Mouse (Mus musculus): ENCODE measurements around the gene Upk3a. TPM values are rescaled to one million over a fixed set of nuclear protein-coding genes. Genes with fewer than 3 reads are reported as not detected.

Gene Upk3a
- polyA plus RNA-seq, 1 experiment from 2014 or later: 1.1 TPM

GRCm38 (mm10) chr15:84995967-84996366 is 21.0 kb upstream of the Upk3a start:
- H3K9me3 ChIP-seq (replicated peaks; ENCODE audit: control insufficient read depth, low read length, poor library complexity, severe bottlenecking): no peaks in the 10 kb centered on the region
- WGBS: 22% methylated on average over 1 of the region's 1 CpGs

GRCm38 (mm10) chr15:84997768-84998454 is 19.0 kb upstream of the Upk3a start:
- H3K9me3 ChIP-seq (replicated peaks; ENCODE audit: control insufficient read depth, low read length, poor library complexity, severe bottlenecking): no peaks in the 10 kb centered on the region
- H3K4me1 ChIP-seq (ENCODE audit: control insufficient read depth, insufficient read depth, low read length): no peaks in the 10 kb centered on the region
- H3K27me3 ChIP-seq (ENCODE audit: control insufficient read depth, insufficient read depth, low read depth, low read length): no peaks in the 10 kb centered on the region
- WGBS: 81% methylated on average over 14 of the region's 14 CpGs
- H3K9ac ChIP-seq (ENCODE audit: low read depth, low read length): no peak overlapping the region
- no peak for ATAC-seq
- H3K27ac ChIP-seq (ENCODE audit: low read length): no peak overlapping the region
- H3K36me3 ChIP-seq (ENCODE audit: control insufficient read depth, insufficient read depth, low read length): no peaks in the 10 kb centered on the region
- no peak overlapping the region for H3K4me2 ChIP-seq (ENCODE audit: low read length)
- H3K4me3 ChIP-seq (ENCODE audit: low read depth, low read length): no peak overlapping the region

More at GRCm38 (mm10) chr15:84995967-84996366, 21.0 kb upstream of the Upk3a start:
- ATAC-seq: no peak
- Histone ChIP-seq H3K36me3 (ENCODE audit: control insufficient read depth, insufficient read depth, low read length) (no peaks in the 10 kb centered on the region), H3K4me1 (ENCODE audit: control insufficient read depth, insufficient read depth, low read length) (no peaks in the 10 kb centered on the region), H3K27ac (ENCODE audit: low read length) (no peak overlapping the region), H3K4me3 (ENCODE audit: low read depth, low read length) (no peak overlapping the region), H3K27me3 (ENCODE audit: control insufficient read depth, insufficient read depth, low read depth, low read length) (no peaks in the 10 kb centered on the region), H3K9ac (ENCODE audit: low read depth, low read length) (no peak overlapping the region), H3K4me2 (ENCODE audit: low read length) (no peak overlapping the region)

- Histone ChIP-seq H3K4me1 (ENCODE audit: control insufficient read depth, insufficient read depth, low read length) (no peaks in the 10 kb centered on the region), H3K27me3 (ENCODE audit: control insufficient read depth, insufficient read depth, low read depth, low read length) (no peaks in the 10 kb centered on the region), H3K9ac (ENCODE audit: low read depth, low read length) (no peak overlapping the region), H3K4me3 (ENCODE audit: low read depth, low read length) (no peak overlapping the region), H3K9me3 (replicated peaks; ENCODE audit: control insufficient read depth, low read length, poor library complexity, severe bottlenecking) (no peaks in the 10 kb centered on the region), H3K27ac (ENCODE audit: low read length) (no peak overlapping the region), H3K36me3 (ENCODE audit: control insufficient read depth, insufficient read depth, low read length) (no peaks in the 10 kb centered on the region), H3K4me2 (ENCODE audit: low read length) (no peak overlapping the region)
- WGBS: 55% methylated on average over 7 of the region's 7 CpGs
- no peak for ATAC-seq
Observed at GRCm38 (mm10) chr15:84999911-85000310, 17.0 kb upstream of the Upk3a start.

- WGBS: 20% methylated on average over 29 of the region's 29 CpGs
- no peak overlapping the region for H3K27ac ChIP-seq (ENCODE audit: low read length)
- H3K36me3 ChIP-seq (ENCODE audit: control insufficient read depth, insufficient read depth, low read length): no peaks in the 10 kb centered on the region
- no peaks in the 10 kb centered on the region for H3K9me3 ChIP-seq (replicated peaks; ENCODE audit: control insufficient read depth, low read length, poor library complexity, severe bottlenecking)
- ATAC-seq: 0 out of 2 replicates have a peak, but pooled peaks have one; percentile 51
- no peak overlapping the region for H3K4me3 ChIP-seq (ENCODE audit: low read depth, low read length)
- no peak overlapping the region for H3K4me2 ChIP-seq (ENCODE audit: low read length)
- H3K9ac ChIP-seq (ENCODE audit: low read depth, low read length): no peak overlapping the region
- H3K4me1 ChIP-seq (ENCODE audit: control insufficient read depth, insufficient read depth, low read length): no peaks in the 10 kb centered on the region
- H3K27me3 ChIP-seq (ENCODE audit: control insufficient read depth, insufficient read depth, low read depth, low read length): no peaks in the 10 kb centered on the region
Observed at GRCm38 (mm10) chr15:85000984-85001982, 15.7 kb upstream of the Upk3a start.

- no peak overlapping the region for H3K9ac ChIP-seq (ENCODE audit: low read depth, low read length)
- ATAC-seq: no peak
- H3K4me1 ChIP-seq (ENCODE audit: control insufficient read depth, insufficient read depth, low read length): peaks cover 2% of the 10 kb centered on the region; the same call in 1 of the 2 replicates
- no peak overlapping the region for H3K4me3 ChIP-seq (ENCODE audit: low read depth, low read length)
- no peak overlapping the region for H3K4me2 ChIP-seq (ENCODE audit: low read length)
- 86% methylated on average over 8 of the region's 8 CpGs for WGBS
- H3K9me3 ChIP-seq (replicated peaks; ENCODE audit: control insufficient read depth, low read length, poor library complexity, severe bottlenecking): no peaks in the 10 kb centered on the region
- H3K36me3 ChIP-seq (ENCODE audit: control insufficient read depth, insufficient read depth, low read length): no peaks in the 10 kb centered on the region
- H3K27me3 ChIP-seq (ENCODE audit: control insufficient read depth, insufficient read depth, low read depth, low read length): no peaks in the 10 kb centered on the region
- no peak overlapping the region for H3K27ac ChIP-seq (ENCODE audit: low read length)
Observed at GRCm38 (mm10) chr15:85009666-85010065, 7.3 kb upstream of the Upk3a start.

GRCm38 (mm10) chr15:85011895-85012661 is 4.9 kb upstream of the Upk3a start:
- no peak for ATAC-seq
- Histone ChIP-seq H3K4me1 (ENCODE audit: control insufficient read depth, insufficient read depth, low read length) (peaks cover 8% of the 10 kb centered on the region), H3K27me3 (ENCODE audit: control insufficient read depth, insufficient read depth, low read depth, low read length) (no peaks in the 10 kb centered on the region), H3K36me3 (ENCODE audit: control insufficient read depth, insufficient read depth, low read length) (no peaks in the 10 kb centered on the region), H3K4me3 (ENCODE audit: low read depth, low read length) (no peak overlapping the region), H3K9ac (ENCODE audit: low read depth, low read length) (no peak overlapping the region), H3K4me2 (ENCODE audit: low read length) (no peak overlapping the region), H3K9me3 (replicated peaks; ENCODE audit: control insufficient read depth, low read length, poor library complexity, severe bottlenecking) (no peaks in the 10 kb centered on the region), H3K27ac (ENCODE audit: low read length) (0 out of 2 replicates have a peak overlapping the region, but pooled peaks have one; percentile 7)
- 45% methylated on average over 19 of the region's 19 CpGs for WGBS

GRCm38 (mm10) chr15:85012662-85013054 is 4.3 kb upstream of the Upk3a start:
- no peak overlapping the region for H3K9ac ChIP-seq (ENCODE audit: low read depth, low read length)
- no peak overlapping the region for H3K4me2 ChIP-seq (ENCODE audit: low read length)
- 42% methylated on average over 2 of the region's 2 CpGs for WGBS
- ATAC-seq: no peak
- H3K4me3 ChIP-seq (ENCODE audit: low read depth, low read length): no peak overlapping the region
- no peak overlapping the region for H3K27ac ChIP-seq (ENCODE audit: low read length)
- no peaks in the 10 kb centered on the region for H3K36me3 ChIP-seq (ENCODE audit: control insufficient read depth, insufficient read depth, low read length)
- peaks cover 10% of the 10 kb centered on the region for H3K4me1 ChIP-seq (ENCODE audit: control insufficient read depth, insufficient read depth, low read length)
- no peaks in the 10 kb centered on the region for H3K27me3 ChIP-seq (ENCODE audit: control insufficient read depth, insufficient read depth, low read depth, low read length)
- no peaks in the 10 kb centered on the region for H3K9me3 ChIP-seq (replicated peaks; ENCODE audit: control insufficient read depth, low read length, poor library complexity, severe bottlenecking)

GRCm38 (mm10) chr15:85015771-85016170 is 1.2 kb upstream of the Upk3a start:
- peaks cover 10% of the 10 kb centered on the region for H3K4me1 ChIP-seq (ENCODE audit: control insufficient read depth, insufficient read depth, low read length)
- no peak for ATAC-seq
- WGBS: 85% methylated on average over 11 of the region's 11 CpGs
- H3K4me2 ChIP-seq (ENCODE audit: low read length): no peak overlapping the region
- H3K9me3 ChIP-seq (replicated peaks; ENCODE audit: control insufficient read depth, low read length, poor library complexity, severe bottlenecking): no peaks in the 10 kb centered on the region
- H3K9ac ChIP-seq (ENCODE audit: low read depth, low read length): no peak overlapping the region
- no peak overlapping the region for H3K4me3 ChIP-seq (ENCODE audit: low read depth, low read length)
- no peak overlapping the region for H3K27ac ChIP-seq (ENCODE audit: low read length)
- no peaks in the 10 kb centered on the region for H3K27me3 ChIP-seq (ENCODE audit: control insufficient read depth, insufficient read depth, low read depth, low read length)
- H3K36me3 ChIP-seq (ENCODE audit: control insufficient read depth, insufficient read depth, low read length): no peaks in the 10 kb centered on the region
